12 mouse cellular contexts compared by ENCODE assay signal in genomic region chr2:38280376-38280775, GRCm38 (mm10).
"Had no signal": no experiment of that assay in that cellular context is flagged by ENCODE, and none has a peak within 500 bp of the region (broad histone marks: within the 10 kb centered on the region; RNA-seq: fewer than 3 reads in every experiment).

No protein-coding gene starts in this region.

- DNase-seq: lung, adult 2 months; lung, postnatal 14 days; lung, postnatal 4 days; midbrain, embryonic 14.5 days; retina, postnatal 1 day; right cerebral cortex, adult 18-20 months; right cerebral cortex, postnatal 25 days; right cerebral cortex, postnatal 4 days; spleen, adult 18-20 months; thymus, adult 18-20 months; thymus, postnatal 14 days; thymus, postnatal 36 days had no signal
